Mouse (Mus musculus) limb, embryonic 15.5 days (tissue): ENCODE measurements around the gene Olfr624. TPM values are rescaled to one million over a fixed set of nuclear protein-coding genes. Genes with fewer than 3 reads are reported as not detected.
"Not testable (repeated sequence)": the region's sequence is repeated elsewhere in the genome, so short reads cannot be mapped to it uniquely, and the experiment has no call there.

Experiments used
- ATAC-seq: fragments of 200-750 bp; cut with Nextera tagmentation; 2 replicates; pipeline ENCODE4 v1.8.0; 2017; ENCODE audit warnings: low read depth, moderate TSS enrichment; ENCODE audit not compliant: insufficient number of reproducible peaks, low FRiP score, low TSS enrichment
- H3K27ac ChIP-seq: fragments of 300-500 bp; sonication (generic); 2 replicates; pipeline ENCODE4 v1.5.1; 2015; ENCODE audit warnings: moderate library complexity, mild to moderate bottlenecking, inconsistent platforms
- H3K27me3 ChIP-seq: fragments of 300-500 bp; sonication (generic); 2 replicates; pipeline ENCODE4 v1.6.1; 2015; ENCODE audit warnings: inconsistent platforms
- H3K36me3 ChIP-seq: fragments of 300-500 bp; sonication (generic); 2 replicates; pipeline ENCODE4 v1.6.1; 2015; ENCODE audit warnings: inconsistent platforms
- H3K4me1 ChIP-seq: fragments of 300-500 bp; sonication (generic); 2 replicates; pipeline ENCODE4 v1.6.1; 2015; ENCODE audit warnings: inconsistent platforms
- H3K4me2 ChIP-seq: fragments of 300-500 bp; sonication (generic); 2 replicates; pipeline ENCODE4 v1.6.1; 2015; ENCODE audit warnings: mild to moderate bottlenecking, inconsistent platforms
- H3K4me3 ChIP-seq: fragments of 300-500 bp; sonication (generic); 2 replicates; pipeline ENCODE4 v1.5.1; 2015; ENCODE audit warnings: mild to moderate bottlenecking, inconsistent platforms
- H3K9ac ChIP-seq: fragments of 300-500 bp; sonication (generic); 2 replicates; pipeline ENCODE4 v1.6.1; 2015; ENCODE audit warnings: inconsistent platforms
- H3K9me3 ChIP-seq: fragments of 300-500 bp; sonication (generic); 2 replicates; pipeline ENCODE4 v1.6.1; 2016; ENCODE audit warnings: inconsistent platforms
- WGBS: fragments of 180-500 bp; shearing (Covaris S2); methylation state at CpG from one replicate; pipeline ENCODE4 v1.1.7; 2015; 5-methylcytosine and 5-hydroxymethylcytosine counted together
- polyA plus RNA-seq: library from polyadenylated mRNA; unstranded; fragments of >200 nt; fragmentation: Nextera tagmentation; extraction: Ambion mirVana; gene quantifications from 2 replicates; pipeline ENCODE4 v1.2.1, GENCODE M21; 2015

The Olfr624 gene
- polyA plus RNA-seq = 0.02 and 0.03 TPM in 2 replicates

GRCm38 (mm10) chr7:103671091-103671490 is at the start of gene Olfr624:
Gene Olfr624 (minus strand): TSS chr7:103671191.
- H3K4me2 ChIP-seq = no peak within 1 kb of the TSS
- no peak within 1 kb of the TSS for H3K9ac ChIP-seq
- 94% methylated on average over 2 of the region's 2 CpGs for WGBS
- no peaks in the 10 kb centered on the region for H3K4me1 ChIP-seq
- H3K9me3 ChIP-seq = no peaks in the 10 kb centered on the region
- no peak within 1 kb of the TSS for H3K27ac ChIP-seq
- no peak within 1 kb of the TSS for H3K4me3 ChIP-seq
- ATAC-seq = no peak
- H3K27me3 ChIP-seq = no peaks in the 10 kb centered on the region
- H3K36me3 ChIP-seq = no peaks in the 10 kb centered on the region

- not testable (repeated sequence) for H3K4me2 ChIP-seq, H3K27ac ChIP-seq, H3K27me3 ChIP-seq, H3K9me3 ChIP-seq, H3K36me3 ChIP-seq, H3K4me3 ChIP-seq, ATAC-seq, H3K9ac ChIP-seq, H3K4me1 ChIP-seq
- WGBS = 81% methylated on average over 1 of the region's 1 CpGs
Observed at GRCm38 (mm10) chr7:103716398-103716797, 45.4 kb upstream of the Olfr624 start.

GRCm38 (mm10) chr7:103714371-103714770 is 43.4 kb upstream of the Olfr624 start, which contains the start of gene Olfr243:
Gene Olfr243 (plus strand): TSS chr7:103714671.
- Histone ChIP-seq H3K27ac (no peak within 1 kb of the TSS), H3K4me1 (no peaks in the 10 kb centered on the region), H3K9ac (no peak within 1 kb of the TSS), H3K27me3 (no peaks in the 10 kb centered on the region), H3K4me3 (no peak within 1 kb of the TSS), H3K4me2 (no peak within 1 kb of the TSS), H3K9me3 (no peaks in the 10 kb centered on the region), H3K36me3 (no peaks in the 10 kb centered on the region)
- no peak for ATAC-seq

- H3K9ac ChIP-seq = no peak overlapping the region
- no peaks in the 10 kb centered on the region for H3K36me3 ChIP-seq
- H3K4me2 ChIP-seq = no peak overlapping the region
- no peaks in the 10 kb centered on the region for H3K9me3 ChIP-seq
- no peaks in the 10 kb centered on the region for H3K4me1 ChIP-seq
- H3K27me3 ChIP-seq = no peaks in the 10 kb centered on the region
- no peak overlapping the region for H3K27ac ChIP-seq
- ATAC-seq = no peak
- no peak overlapping the region for H3K4me3 ChIP-seq
- WGBS = 40% methylated on average over 2 of the region's 2 CpGs
Observed at GRCm38 (mm10) chr7:103712024-103712423, 41.0 kb upstream of the Olfr624 start.

GRCm38 (mm10) chr7:103699469-103699868 is 28.5 kb upstream of the Olfr624 start:
- H3K4me1 ChIP-seq = no peaks in the 10 kb centered on the region
- no peak overlapping the region for H3K27ac ChIP-seq
- H3K4me2 ChIP-seq = no peak overlapping the region
- H3K9ac ChIP-seq = no peak overlapping the region
- 88% methylated on average over 4 of the region's 4 CpGs for WGBS
- no peaks in the 10 kb centered on the region for H3K36me3 ChIP-seq
- no peak for ATAC-seq
- H3K4me3 ChIP-seq = no peak overlapping the region
- no peaks in the 10 kb centered on the region for H3K27me3 ChIP-seq
- H3K9me3 ChIP-seq = no peaks in the 10 kb centered on the region

GRCm38 (mm10) chr7:103682420-103682819 is 11.4 kb upstream of the Olfr624 start, which contains the start of gene Olfr625-ps1:
Gene Olfr625-ps1 (plus strand): TSS chr7:103682720.
- no peaks in the 10 kb centered on the region for H3K9me3 ChIP-seq
- no peaks in the 10 kb centered on the region for H3K27me3 ChIP-seq
- no peak for ATAC-seq

GRCm38 (mm10) chr7:103663598-103663997 is 7.4 kb downstream of the Olfr624 start, which contains the start of gene Olfr623:
Gene Olfr623 (minus strand): TSS chr7:103663698.
- H3K4me2 ChIP-seq = no peak within 1 kb of the TSS

More at GRCm38 (mm10) chr7:103682420-103682819, 11.4 kb upstream of the Olfr624 start, which contains the start of gene Olfr625-ps1:
- no peak within 1 kb of the TSS for H3K4me3 ChIP-seq
- H3K9ac ChIP-seq = no peak within 1 kb of the TSS
- no peak within 1 kb of the TSS for H3K4me2 ChIP-seq
- no peaks in the 10 kb centered on the region for H3K4me1 ChIP-seq
- H3K27ac ChIP-seq = no peak within 1 kb of the TSS
- H3K36me3 ChIP-seq = no peaks in the 10 kb centered on the region

GRCm38 (mm10) chr7:103644070-103644469 is 26.9 kb downstream of the Olfr624 start:
- Histone ChIP-seq H3K9me3 (no peaks in the 10 kb centered on the region), H3K36me3 (no peaks in the 10 kb centered on the region), H3K4me2 (no peak overlapping the region), H3K4me1 (no peaks in the 10 kb centered on the region), H3K27ac (no peak overlapping the region), H3K9ac (no peak overlapping the region), H3K4me3 (no peak overlapping the region), H3K27me3 (no peaks in the 10 kb centered on the region)
- 76% methylated on average over 4 of the region's 4 CpGs for WGBS
- ATAC-seq = no peak

More at GRCm38 (mm10) chr7:103663598-103663997, 7.4 kb downstream of the Olfr624 start, which contains the start of gene Olfr623:
- no peak within 1 kb of the TSS for H3K9ac ChIP-seq
- H3K4me3 ChIP-seq = no peak within 1 kb of the TSS
- H3K4me1 ChIP-seq = no peaks in the 10 kb centered on the region
- no peak within 1 kb of the TSS for H3K27ac ChIP-seq
- no peak for ATAC-seq
- no peaks in the 10 kb centered on the region for H3K36me3 ChIP-seq
- no peaks in the 10 kb centered on the region for H3K9me3 ChIP-seq
- H3K27me3 ChIP-seq = no peaks in the 10 kb centered on the region

GRCm38 (mm10) chr7:103642602-103643001 is 28.4 kb downstream of the Olfr624 start, which contains the start of gene Olfr622:
Gene Olfr622 (minus strand): TSS chr7:103642702.
- Histone ChIP-seq H3K4me1 (no peaks in the 10 kb centered on the region), H3K27me3 (no peaks in the 10 kb centered on the region), H3K4me3 (no peak within 1 kb of the TSS), H3K27ac (no peak within 1 kb of the TSS), H3K9me3 (no peaks in the 10 kb centered on the region), H3K9ac (no peak within 1 kb of the TSS), H3K36me3 (no peaks in the 10 kb centered on the region), H3K4me2 (no peak within 1 kb of the TSS)
- 74% methylated on average over 1 of the region's 1 CpGs for WGBS
- ATAC-seq = no peak

GRCm38 (mm10) chr7:103636795-103637194 is 34.2 kb downstream of the Olfr624 start:
- no peak for ATAC-seq
- Histone ChIP-seq H3K9me3 (no peaks in the 10 kb centered on the region), H3K4me3 (no peak overlapping the region), H3K4me1 (no peaks in the 10 kb centered on the region), H3K27ac (no peak overlapping the region), H3K9ac (no peak overlapping the region), H3K27me3 (no peaks in the 10 kb centered on the region), H3K4me2 (no peak overlapping the region), H3K36me3 (no peaks in the 10 kb centered on the region)

Other genes with a start within 250 kb of the Olfr624 start
- gene Olfr605, start 225.8 kb downstream of the Olfr624 start, polyA plus RNA-seq = not detected in 2 replicates
- gene Olfr606, start 222.1 kb downstream of the Olfr624 start, polyA plus RNA-seq = not detected in 2 replicates
- gene Olfr607, start 207.0 kb downstream of the Olfr624 start, polyA plus RNA-seq = not detected in 2 replicates
- gene Olfr608, start 201.3 kb downstream of the Olfr624 start, polyA plus RNA-seq = not detected in 2 replicates
- not detected in 2 replicates for gene Olfr609, start 173.1 kb downstream of the Olfr624 start, polyA plus RNA-seq
- gene Olfr610, start 159.1 kb downstream of the Olfr624 start, polyA plus RNA-seq = not detected in 2 replicates
- not detected in 2 replicates for gene Olfr611, start 150.3 kb downstream of the Olfr624 start, polyA plus RNA-seq
- not detected in 2 replicates for gene Olfr612, start 128.5 kb downstream of the Olfr624 start, polyA plus RNA-seq
- gene Olfr613, start 123.1 kb downstream of the Olfr624 start, polyA plus RNA-seq = not detected in 2 replicates
- gene Olfr615, start 115.1 kb downstream of the Olfr624 start, polyA plus RNA-seq = not detected in 2 replicates
- gene Olfr616, start 102.0 kb downstream of the Olfr624 start, polyA plus RNA-seq = not detected in 2 replicates
- gene Olfr617, start 98.1 kb downstream of the Olfr624 start, polyA plus RNA-seq = not detected in 2 replicates
- 0.04 TPM in 1 of 2 replicates, not detected in the other for gene Olfr618, start 81.1 kb downstream of the Olfr624 start, polyA plus RNA-seq
- gene Olfr619, start 70.6 kb downstream of the Olfr624 start, polyA plus RNA-seq = not detected in 2 replicates
- not detected in 2 replicates for gene Olfr620, start 58.7 kb downstream of the Olfr624 start, polyA plus RNA-seq
- not detected in 2 replicates for gene Olfr622, start 28.5 kb downstream of the Olfr624 start, polyA plus RNA-seq
- not detected in 2 replicates for gene Olfr623, start 7.5 kb downstream of the Olfr624 start, polyA plus RNA-seq
- gene Olfr625-ps1, start 11.5 kb upstream of the Olfr624 start, polyA plus RNA-seq = not detected in 2 replicates
- gene Olfr243, start 43.5 kb upstream of the Olfr624 start, polyA plus RNA-seq = not detected in 2 replicates
- not detected in 2 replicates for gene Olfr628, start 59.2 kb upstream of the Olfr624 start, polyA plus RNA-seq
- not detected in 2 replicates for gene Olfr629, start 73.8 kb upstream of the Olfr624 start, polyA plus RNA-seq
- gene Olfr630, start 86.1 kb upstream of the Olfr624 start, polyA plus RNA-seq = not detected in 2 replicates
- gene Olfr69, start 100.4 kb upstream of the Olfr624 start, polyA plus RNA-seq = not detected in 2 replicates
- gene Olfr68, start 108.5 kb upstream of the Olfr624 start, polyA plus RNA-seq = not detected in 2 replicates
- not detected in 2 replicates for gene Olfr67, start 120.6 kb upstream of the Olfr624 start, polyA plus RNA-seq
- 3,412 and 3,951 TPM in 2 replicates for gene Hbb-bt, start 142.8 kb upstream of the Olfr624 start, polyA plus RNA-seq
- gene Hbb-bs, start 156.9 kb upstream of the Olfr624 start, polyA plus RNA-seq = 10,346 and 10,923 TPM in 2 replicates
- not detected in 2 replicates for gene Hbb-bh2, start 169.3 kb upstream of the Olfr624 start, polyA plus RNA-seq
- gene Hbb-bh1, start 172.0 kb upstream of the Olfr624 start, polyA plus RNA-seq = 3.2 and 5.3 TPM in 2 replicates
- gene Hbb-y, start 182.0 kb upstream of the Olfr624 start, polyA plus RNA-seq = 236 and 533 TPM in 2 replicates
- not detected in 2 replicates for gene Olfr66, start 215.1 kb upstream of the Olfr624 start, polyA plus RNA-seq
- gene Olfr64, start 223.3 kb upstream of the Olfr624 start, polyA plus RNA-seq = not detected in 2 replicates
- gene Olfr65, start 232.3 kb upstream of the Olfr624 start, polyA plus RNA-seq = not detected in 2 replicates